In the genomic region with DNA sequence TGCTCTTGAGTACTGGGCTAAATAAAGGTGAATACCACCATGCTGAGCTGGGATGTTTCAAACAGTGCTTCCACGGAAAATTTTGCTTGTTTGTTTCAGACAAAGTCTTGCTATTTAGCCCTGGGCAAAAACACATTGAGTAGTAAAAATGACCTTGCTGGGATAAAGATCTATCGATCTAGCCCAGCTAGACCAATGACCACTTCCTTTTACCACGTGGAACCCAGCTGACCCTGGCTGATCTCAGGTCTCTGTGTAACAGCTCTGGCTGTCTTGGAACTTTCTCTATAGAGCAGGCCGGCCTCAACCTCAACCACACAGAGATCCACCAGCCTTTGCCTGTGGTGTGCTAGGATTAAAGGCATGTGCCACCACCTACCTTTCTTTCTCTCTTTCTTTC, we compare ENCODE assay signal across 15 mouse cellular contexts.
"Had no signal": no experiment of that assay in that cellular context is flagged by ENCODE, and none has a peak within 500 bp of the region (broad histone marks: within the 10 kb centered on the region; RNA-seq: fewer than 3 reads in every experiment).

No protein-coding gene starts in this region.

- H3K4me3 ChIP-seq: midbrain, embryonic 10.5 days; midbrain, embryonic 12.5 days; myocyte; neural tube, embryonic 12.5 days had no signal

- H3K4me1 ChIP-seq: neural tube, embryonic 12.5 days had no signal

- H3K36me3 ChIP-seq: midbrain, embryonic 10.5 days; midbrain, embryonic 12.5 days; neural tube, embryonic 12.5 days had no signal

- H3K9me3 ChIP-seq: midbrain, embryonic 10.5 days; midbrain, embryonic 12.5 days; neural tube, embryonic 12.5 days had no signal

- H3K9ac ChIP-seq: lung, embryonic 14.5 days; midbrain, embryonic 12.5 days; neural tube, embryonic 12.5 days had no signal

- ATAC-seq: midbrain, embryonic 16.5 days had no signal

- H3K4me2 ChIP-seq: lung, embryonic 14.5 days; midbrain, embryonic 12.5 days; neural tube, embryonic 12.5 days had no signal

- DNase-seq: lung, adult 18-20 months; lung, embryonic 14.5 days; lung, postnatal 10 days; lung, postnatal 4 days; midbrain, embryonic 14.5 days; right cerebral cortex, postnatal 14 days; spleen, adult 18-20 months; thymus, adult 18-20 months; thymus, postnatal 14 days; thymus, postnatal 36 days had no signal

- H3K27ac ChIP-seq: midbrain, embryonic 10.5 days; midbrain, embryonic 12.5 days; neural tube, embryonic 12.5 days had no signal

- H3K27me3 ChIP-seq: midbrain, embryonic 12.5 days; neural tube, embryonic 12.5 days had no signal
